ENCODE assay signal across 17 mouse cellular contexts in genomic region chr6:47354515-47354914, GRCm38 (mm10).
"Had no signal": no experiment of that assay in that cellular context is flagged by ENCODE, and none has a peak within 500 bp of the region (broad histone marks: within the 10 kb centered on the region; RNA-seq: fewer than 3 reads in every experiment).

No protein-coding gene starts in this region.

- H3K36me3 ChIP-seq: liver, embryonic 15.5 days; lung, embryonic 15.5 days; midbrain, embryonic 13.5 days; midbrain, embryonic 15.5 days; neural tube, embryonic 12.5 days had no signal

- H3K9ac ChIP-seq: liver, embryonic 15.5 days; liver, postnatal 0 days; lung, embryonic 15.5 days; midbrain, embryonic 13.5 days; midbrain, embryonic 15.5 days; neural tube, embryonic 12.5 days had no signal

- H3K4me2 ChIP-seq: liver, embryonic 15.5 days; lung, embryonic 15.5 days; midbrain, embryonic 11.5 days; midbrain, embryonic 13.5 days; midbrain, embryonic 15.5 days; neural tube, embryonic 12.5 days had no signal

- DNase-seq: liver, postnatal 0 days; lung, adult 2 months; lung, postnatal 14 days; lung, postnatal 36 days; right cerebral cortex, postnatal 14 days; spleen, adult 18-20 months; thymus, adult 2 months; thymus, postnatal 36 days had no signal

- H3K27me3 ChIP-seq: liver, embryonic 15.5 days; lung, embryonic 15.5 days; megakaryocyte, embryonic 14.5 days; midbrain, embryonic 13.5 days; midbrain, embryonic 15.5 days; neural tube, embryonic 12.5 days had no signal

- H3K9me3 ChIP-seq: liver, embryonic 15.5 days; lung, embryonic 15.5 days; midbrain, embryonic 13.5 days; midbrain, embryonic 15.5 days; neural tube, embryonic 12.5 days had no signal

- H3K4me1 ChIP-seq: liver, embryonic 15.5 days; lung, embryonic 15.5 days; midbrain, embryonic 13.5 days; midbrain, embryonic 15.5 days; neural tube, embryonic 12.5 days had no signal

- H3K4me3 ChIP-seq: liver, embryonic 15.5 days; lung, embryonic 15.5 days; megakaryocyte, embryonic 14.5 days; midbrain, embryonic 13.5 days; midbrain, embryonic 15.5 days; neural tube, embryonic 12.5 days had no signal

- ATAC-seq: liver, postnatal 0 days; lung, postnatal 0 days; midbrain, embryonic 13.5 days; midbrain, embryonic 15.5 days had no signal

- H3K27ac ChIP-seq: liver, embryonic 15.5 days; lung, embryonic 15.5 days; macrophage; midbrain, embryonic 13.5 days; midbrain, embryonic 15.5 days; neural tube, embryonic 12.5 days had no signal
